Mouse (Mus musculus) heart, adult 9 months (tissue): Measurements from ENCODE around the gene Fblim1.
"Not testable (repeated sequence)": the region's sequence is repeated elsewhere in the genome, so short reads cannot be mapped to it uniquely, and the experiment has no call there.

Experiments
- DNase-seq, 2 experiments: peaks; one replicate each; pipeline ENCODE4 v3.0.0; 2022; ENCODE audit warnings: low spot score in 2 of 2

Gene Fblim1

GRCm38 (mm10) chr4:141568966-141569365 is 36.9 kb downstream of the Fblim1 start:
- DNase-seq = no peak

- not testable (repeated sequence) for DNase-seq
Observed at GRCm38 (mm10) chr4:141567174-141567573, 38.7 kb downstream of the Fblim1 start.

- no peak for DNase-seq
Observed at GRCm38 (mm10) chr4:141566187-141566586, 39.7 kb downstream of the Fblim1 start.

- no peak for DNase-seq
Observed at GRCm38 (mm10) chr4:141565325-141565724, 40.6 kb downstream of the Fblim1 start.

GRCm38 (mm10) chr4:141564660-141565059 is 41.2 kb downstream of the Fblim1 start:
- no peak for DNase-seq

- DNase-seq = no peak
Observed at GRCm38 (mm10) chr4:141564209-141564608, 41.7 kb downstream of the Fblim1 start.

GRCm38 (mm10) chr4:141562281-141562680 is 43.6 kb downstream of the Fblim1 start:
- DNase-seq = no peak

GRCm38 (mm10) chr4:141561331-141561919 is 44.5 kb downstream of the Fblim1 start:
- not testable (repeated sequence) for DNase-seq

- peak; percentile 74 to 83 for DNase-seq
Observed at GRCm38 (mm10) chr4:141559898-141560263, 46.0 kb downstream of the Fblim1 start.

- DNase-seq = peak; percentile 91 to 93
Observed at GRCm38 (mm10) chr4:141559131-141559897, 46.6 kb downstream of the Fblim1 start.

- DNase-seq = peak in 1 of 2 experiments; percentile 34
Observed at GRCm38 (mm10) chr4:141558658-141559057, 47.2 kb downstream of the Fblim1 start.

GRCm38 (mm10) chr4:141556163-141556562 is 49.7 kb downstream of the Fblim1 start:
- DNase-seq = not testable (repeated sequence)

GRCm38 (mm10) chr4:141554255-141554865 is 51.5 kb downstream of the Fblim1 start:
- DNase-seq = not testable (repeated sequence)

- no peak for DNase-seq
Observed at GRCm38 (mm10) chr4:141552484-141552883, 53.4 kb downstream of the Fblim1 start.

GRCm38 (mm10) chr4:141547299-141547698 is 58.6 kb downstream of the Fblim1 start:
- DNase-seq = peak in 1 of 2 experiments; percentile 28

- DNase-seq = peak; percentile 86
Observed at GRCm38 (mm10) chr4:141546334-141547200, 59.3 kb downstream of the Fblim1 start.

GRCm38 (mm10) chr4:141545743-141546333 is 60.1 kb downstream of the Fblim1 start:
- peak; percentile 99 for DNase-seq

- DNase-seq = peak; percentile 80 to 83
Observed at GRCm38 (mm10) chr4:141545071-141545742, 60.7 kb downstream of the Fblim1 start.

GRCm38 (mm10) chr4:141544536-141544935 is 61.4 kb downstream of the Fblim1 start:
- no peak for DNase-seq

GRCm38 (mm10) chr4:141543593-141543992 is 62.3 kb downstream of the Fblim1 start:
- DNase-seq = no peak

- no peak for DNase-seq
Observed at GRCm38 (mm10) chr4:141541851-141542250, 64.0 kb downstream of the Fblim1 start.
